Mouse (Mus musculus) MEL (cell line): ENCODE results near the gene Prickle4. TPM values are rescaled to one million over a fixed set of nuclear protein-coding genes. Genes with fewer than 3 reads are reported as not detected.
A peak's percentile ranks its signal among the peaks of the same experiment; 100 is the strongest.

Experiments
- DNase-seq: peaks from one replicate; pipeline ENCODE4 v3.0.0; 2011; ENCODE audit warnings: low read depth, low spot score
- H3K27ac ChIP-seq: 2 replicates; pipeline ENCODE4 v1.5.1; 2012; ENCODE audit warnings: low read depth, mild to moderate bottlenecking, control low read depth, low read length, moderate library complexity; ENCODE audit not compliant: control insufficient read depth
- H3K27me3 ChIP-seq, 2 experiments: fragments of 150-350 bp in 1 of 2; sonication (generic) in 1 of 2; 2 replicates each; pipeline ENCODE4 v1.6.1; 2012; ENCODE audit warnings: low read length in 2 of 2, mild to moderate bottlenecking in 2 of 2, improper control_type of control experiment in 1 of 2, moderate library complexity in 1 of 2; ENCODE audit not compliant: insufficient read depth in 2 of 2, control insufficient read depth in 1 of 2
- H3K36me3 ChIP-seq, 2 experiments: 2 replicates each; pipeline ENCODE4 v1.6.1; 2012 to 2014; ENCODE audit warnings: low read length in 2 of 2, improper control_type of control experiment in 1 of 2, inconsistent platforms in 1 of 2, mild to moderate bottlenecking in 1 of 2; ENCODE audit not compliant: insufficient read depth in 2 of 2, control insufficient read depth in 1 of 2
- H3K4me1 ChIP-seq, 2 experiments: fragments of 150-350 bp in 1 of 2; sonication (generic) in 1 of 2; 2 replicates each; pipeline ENCODE4 v1.6.1; 2012; ENCODE audit warnings: low read length in 2 of 2, improper control_type of control experiment in 1 of 2, mild to moderate bottlenecking in 1 of 2; ENCODE audit not compliant: insufficient read depth in 2 of 2, control insufficient read depth in 1 of 2
- H3K4me3 ChIP-seq, 2 experiments: fragments of 150-350 bp in 1 of 2; sonication (generic) in 1 of 2; 2 replicates each; pipeline ENCODE4 v1.5.1; 2012; ENCODE audit warnings: low read depth in 2 of 2, low read length in 2 of 2, mild to moderate bottlenecking in 2 of 2, moderate library complexity in 2 of 2, control low read depth in 1 of 2, improper control_type of control experiment in 1 of 2; ENCODE audit not compliant: control insufficient read depth in 1 of 2, insufficient read depth in 1 of 2
- H3K79me2 ChIP-seq: 2 replicates; pipeline ENCODE4 v1.6.1; 2012; ENCODE audit warnings: mild to moderate bottlenecking, low read length, moderate library complexity; ENCODE audit not compliant: control insufficient read depth, poor library complexity, insufficient read depth
- H3K9ac ChIP-seq: 2 replicates; pipeline ENCODE4 v1.6.1; 2012; ENCODE audit warnings: low read depth, mild to moderate bottlenecking, control low read depth, low read length, moderate library complexity; ENCODE audit not compliant: control insufficient read depth, poor library complexity, severe bottlenecking
- H3K9me3 ChIP-seq: fragments of 150-350 bp; sonication (generic); replicated peaks from 2 replicates; pipeline ENCODE4 v1.6.1; 2012; ENCODE audit warnings: mild to moderate bottlenecking, low read length, improper control_type of control experiment, moderate library complexity; ENCODE audit not compliant: insufficient read depth
- BHLHE40 ChIP-seq: IDR thresholded peaks from 2 replicates; pipeline ENCODE4 v1.6.1; 2012; ENCODE audit warnings: low read depth, mild to moderate bottlenecking, inconsistent platforms, low read length, improper control_type of control experiment, borderline replicate concordance
- CHD2 ChIP-seq: IDR thresholded peaks from 2 replicates; pipeline ENCODE4 v1.6.1; 2011; ENCODE audit warnings: low read length, improper control_type of control experiment
- CTCF ChIP-seq, 3 experiments: IDR thresholded peaks in 2 of 3; conservative IDR thresholded peaks in 1 of 3; 2 replicates each; pipeline ENCODE4 v1.5.1; 2011 to 2012; ENCODE audit warnings: low read length in 3 of 3, low read depth in 2 of 3, mild to moderate bottlenecking in 2 of 3, improper control_type of control experiment in 1 of 3, inconsistent platforms in 1 of 3, mixed read lengths in 1 of 3, moderate library complexity in 1 of 3; ENCODE audit not compliant: control insufficient read depth in 1 of 3, insufficient read depth in 1 of 3, poor library complexity in 1 of 3, severe bottlenecking in 1 of 3
- E2F4 ChIP-seq: IDR thresholded peaks from 2 replicates; pipeline ENCODE4 v1.6.1; 2011; ENCODE audit warnings: low read depth, low read length, improper control_type of control experiment, borderline replicate concordance
- ELF1 ChIP-seq: IDR thresholded peaks from 2 replicates; pipeline ENCODE4 v1.6.1; 2014; ENCODE audit warnings: low read depth, mild to moderate bottlenecking, inconsistent platforms, low read length, improper control_type of control experiment, moderate library complexity
- EP300 ChIP-seq, 2 experiments: IDR thresholded peaks; 2 replicates each; pipeline ENCODE4 v1.6.1; 2011; ENCODE audit warnings: improper control_type of control experiment in 2 of 2, low read length in 2 of 2, low read depth in 1 of 2, mild to moderate bottlenecking in 1 of 2
- ETS1 ChIP-seq: IDR thresholded peaks from 2 replicates; pipeline ENCODE4 v1.6.1; 2012; ENCODE audit warnings: low read depth, mild to moderate bottlenecking, inconsistent platforms, low read length, improper control_type of control experiment, moderate library complexity
- GABPA ChIP-seq: IDR thresholded peaks from 2 replicates; pipeline ENCODE4 v1.6.1; 2012; ENCODE audit warnings: low read depth, mild to moderate bottlenecking, inconsistent platforms, low read length, improper control_type of control experiment, moderate library complexity
- GATA1 ChIP-seq: IDR thresholded peaks from 2 replicates; pipeline ENCODE4 v1.6.1; 2011; ENCODE audit warnings: low read depth, low read length, improper control_type of control experiment
- HCFC1 ChIP-seq: IDR thresholded peaks from 2 replicates; pipeline ENCODE4 v1.6.1; 2012; ENCODE audit warnings: low read depth, mild to moderate bottlenecking, inconsistent platforms, low read length, improper control_type of control experiment, moderate library complexity
- JUND ChIP-seq: IDR thresholded peaks from 2 replicates; pipeline ENCODE4 v1.6.1; 2011; ENCODE audit warnings: low read depth, mild to moderate bottlenecking, improper control_type of control experiment, low read length
- KAT2A ChIP-seq: conservative IDR thresholded peaks from 2 replicates; pipeline ENCODE4 v1.6.1; 2012; ENCODE audit warnings: low read depth, low read length, improper control_type of control experiment, inconsistent platforms
- MAFK ChIP-seq: IDR thresholded peaks from 2 replicates; pipeline ENCODE4 v1.6.1; 2011; ENCODE audit warnings: low read depth, mild to moderate bottlenecking, low read length, improper control_type of control experiment, borderline replicate concordance
- MAX ChIP-seq: IDR thresholded peaks from 2 replicates; pipeline ENCODE4 v1.6.1; 2011; ENCODE audit warnings: low read length, improper control_type of control experiment
- MAZ ChIP-seq: IDR thresholded peaks from 2 replicates; pipeline ENCODE4 v1.6.1; 2012; ENCODE audit warnings: low read depth, mild to moderate bottlenecking, inconsistent platforms, low read length, improper control_type of control experiment
- MXI1 ChIP-seq: IDR thresholded peaks from 2 replicates; pipeline ENCODE4 v1.6.1; 2011; ENCODE audit warnings: mild to moderate bottlenecking, low read depth, low read length, improper control_type of control experiment
- MYB ChIP-seq: IDR thresholded peaks from 2 replicates; pipeline ENCODE4 v1.6.1; 2011; ENCODE audit warnings: mild to moderate bottlenecking, low read depth, low read length, improper control_type of control experiment
- NELFE ChIP-seq: IDR thresholded peaks from 2 replicates; pipeline ENCODE4 v1.6.1; 2011; ENCODE audit warnings: low read depth, low read length, improper control_type of control experiment
- NRF1 ChIP-seq: IDR thresholded peaks from 2 replicates; pipeline ENCODE4 v1.6.1; 2014; ENCODE audit warnings: low read depth, mild to moderate bottlenecking, inconsistent platforms, low read length, improper control_type of control experiment, moderate library complexity; ENCODE audit not compliant: poor library complexity, insufficient read depth, severe bottlenecking
- POLR2A ChIP-seq, 2 experiments: IDR thresholded peaks; 2 replicates each; pipeline ENCODE4 v1.6.1; 2011 to 2012; ENCODE audit warnings: low read length in 2 of 2, mild to moderate bottlenecking in 2 of 2, control low read depth in 1 of 2, improper control_type of control experiment in 1 of 2, low read depth in 1 of 2, moderate library complexity in 1 of 2; ENCODE audit not compliant: control insufficient read depth in 1 of 2, insufficient read depth in 1 of 2, poor library complexity in 1 of 2
- POLR2AphosphoS5 ChIP-seq: IDR thresholded peaks from 2 replicates; pipeline ENCODE4 v1.6.1; 2012; ENCODE audit warnings: low read depth, borderline replicate concordance, mild to moderate bottlenecking, inconsistent platforms, low read length, moderate library complexity, mixed read lengths
- RAD21 ChIP-seq: IDR thresholded peaks from 2 replicates; pipeline ENCODE4 v1.6.1; 2011; ENCODE audit warnings: mild to moderate bottlenecking, low read depth, low read length, improper control_type of control experiment
- RCOR1 ChIP-seq: IDR thresholded peaks from 2 replicates; pipeline ENCODE4 v1.6.1; 2012; ENCODE audit warnings: low read depth, mild to moderate bottlenecking, inconsistent platforms, low read length, improper control_type of control experiment
- SIN3A ChIP-seq: IDR thresholded peaks from 2 replicates; pipeline ENCODE4 v1.6.1; 2012; ENCODE audit warnings: low read length, improper control_type of control experiment, inconsistent platforms
- SMC3 ChIP-seq: IDR thresholded peaks from 2 replicates; pipeline ENCODE4 v1.6.1; 2011; ENCODE audit warnings: low read depth, low read length, improper control_type of control experiment
- TAL1 ChIP-seq: IDR thresholded peaks from 2 replicates; pipeline ENCODE4 v1.6.1; 2012; ENCODE audit warnings: mild to moderate bottlenecking, inconsistent platforms, low read length, moderate library complexity, mixed read lengths
- TBP ChIP-seq: IDR thresholded peaks from 2 replicates; pipeline ENCODE4 v1.8.0; 2011; ENCODE audit warnings: low read depth, low read length, improper control_type of control experiment
- TCF12 ChIP-seq: IDR thresholded peaks from 2 replicates; pipeline ENCODE4 v1.6.1; 2014; ENCODE audit warnings: low read depth, mild to moderate bottlenecking, inconsistent platforms, low read length, improper control_type of control experiment, moderate library complexity
- UBTF ChIP-seq: IDR thresholded peaks from 2 replicates; pipeline ENCODE4 v1.6.1; 2012; ENCODE audit warnings: low read depth, mild to moderate bottlenecking, inconsistent platforms, low read length, improper control_type of control experiment, moderate library complexity, borderline replicate concordance; ENCODE audit not compliant: insufficient read depth
- USF1 ChIP-seq: IDR thresholded peaks from 2 replicates; pipeline ENCODE4 v1.6.1; 2014; ENCODE audit warnings: low read depth, mild to moderate bottlenecking, inconsistent platforms, low read length, improper control_type of control experiment, moderate library complexity
- USF2 ChIP-seq, 2 experiments: IDR thresholded peaks; 2 replicates each; pipeline ENCODE4 v1.6.1; 2011 to 2012; ENCODE audit warnings: improper control_type of control experiment in 2 of 2, low read length in 2 of 2, borderline replicate concordance in 1 of 2, inconsistent platforms in 1 of 2, low read depth in 1 of 2, mild to moderate bottlenecking in 1 of 2; ENCODE audit not compliant: insufficient read depth in 1 of 2
- ZC3H11A ChIP-seq: IDR thresholded peaks from 2 replicates; pipeline ENCODE4 v1.6.1; 2012; ENCODE audit warnings: low read depth, mild to moderate bottlenecking, inconsistent platforms, low read length, improper control_type of control experiment
- ZKSCAN1 ChIP-seq: IDR thresholded peaks from 2 replicates; pipeline ENCODE4 v1.6.1; 2012; ENCODE audit warnings: low read depth, mild to moderate bottlenecking, inconsistent platforms, low read length, improper control_type of control experiment, moderate library complexity
- ZMIZ1 ChIP-seq: IDR thresholded peaks from 2 replicates; pipeline ENCODE4 v1.6.1; 2012; ENCODE audit warnings: low read depth, mild to moderate bottlenecking, inconsistent platforms, low read length, improper control_type of control experiment, moderate library complexity
- ZNF384 ChIP-seq: IDR thresholded peaks from 2 replicates; pipeline ENCODE4 v1.6.1; 2012; ENCODE audit warnings: low read depth, mild to moderate bottlenecking, inconsistent platforms, low read length, improper control_type of control experiment
- polyA plus RNA-seq, 2 experiments: library from polyadenylated mRNA; stranded (reverse) in 1 of 2; unstranded in 1 of 2; fragments of >175 nt in 1 of 2; fragments of >200 nt in 1 of 2; gene quantifications; 2 replicates each; pipeline versions ENCODE4 v1.2.1 to v1.2.4; 2012; ENCODE audit warnings: low replicate concordance in 2 of 2, low read depth in 1 of 2; ENCODE audit not compliant: insufficient read length in 2 of 2, insufficient read depth in 1 of 2, missing spikeins in 1 of 2
- total RNA-seq: library from RNA; depleted of rRNA; stranded (reverse); fragments of 300-350 nt; gene quantifications from 2 replicates; pipeline ENCODE4 v1.2.3, GENCODE M21; 2012; rRNA removed

Gene Prickle4
- total RNA-seq (0.23 TPM in 1 of 2 replicates, not detected in the other), polyA plus RNA-seq (1 to 10 TPM in 1 of 2 experiments, not detected in 1; 4.3 TPM)

GRCm38 (mm10) chr17:47694503-47695336, at the start of gene Prickle4:
Gene Prickle4, minus strand, starts transcription at chr17:47694736.
- H3K9ac ChIP-seq: peak within 1 kb of the TSS; percentile 84
- no peaks in the 10 kb centered on the region; the same call in 1 of the 2 replicates for H3K79me2 ChIP-seq
- peak within 1 kb of the TSS; percentile 53 to 88 for H3K4me3 ChIP-seq
- H3K9me3 ChIP-seq: no peaks in the 10 kb centered on the region
- H3K27me3 ChIP-seq: no peaks in the 10 kb centered on the region
- 0 out of 4 replicates have a peak, but pooled peaks cover 0 to 2% of the 10 kb centered on the region in 2 experiments for H3K36me3 ChIP-seq
- H3K27ac ChIP-seq: no peak within 1 kb of the TSS
- DNase-seq: peak; percentile 92
- peaks cover 0 to 10% of the 10 kb centered on the region in 2 experiments; a peak in 2 of 4 replicates for H3K4me1 ChIP-seq
- TF ChIP-seq SMC3: peak; percentile 73
- TF ChIP-seq ZNF384: no peak
- TF ChIP-seq TBP: no peak
- TF ChIP-seq USF1: no peak
- TF ChIP-seq EP300 (IDR thresholded peaks at IDR 0.05; ENCODE audit: low read depth in 1 of 2, low read length in 2 of 2): no peak
- TF ChIP-seq MAZ: peak; percentile 74; the same call in 1 of the 2 replicates
- TF ChIP-seq ZC3H11A: peak; percentile 39; the same call in 1 of the 2 replicates
- TF ChIP-seq RAD21: peak; percentile 63
- TF ChIP-seq HCFC1: peak; percentile 78
- no peak for TF ChIP-seq TAL1
- TF ChIP-seq MAX: no peak
- TF ChIP-seq NRF1: peak; percentile 71
- TF ChIP-seq NELFE: 0 out of 2 replicates have a peak, but pooled peaks have one; percentile 26
- TF ChIP-seq SIN3A: peak; percentile 53; the same call in 1 of the 2 replicates
- no peak for TF ChIP-seq MYB
- TF ChIP-seq TCF12: no peak
- TF ChIP-seq JUND: no peak
- TF ChIP-seq MXI1: no peak
- no peak for TF ChIP-seq GABPA
- TF ChIP-seq KAT2A: no peak; the same call in 1 of the 2 replicates
- TF ChIP-seq CHD2: no peak
- no peak for TF ChIP-seq GATA1
- TF ChIP-seq USF2 (IDR thresholded peaks at IDR 0.05; ENCODE audit: borderline replicate concordance in 1 of 2, insufficient read depth in 1 of 2, low read depth in 1 of 2, low read length in 2 of 2): no peak
- TF ChIP-seq ETS1: no peak
- no peak for TF ChIP-seq E2F4
- no peak for TF ChIP-seq MAFK
- no peak for TF ChIP-seq ZMIZ1
- TF ChIP-seq ZKSCAN1: no peak
- no peak for TF ChIP-seq BHLHE40
- TF ChIP-seq ELF1: no peak
- no peak for TF ChIP-seq POLR2AphosphoS5
- no peak for TF ChIP-seq UBTF
- TF ChIP-seq POLR2A (IDR thresholded peaks at IDR 0.05; ENCODE audit: control insufficient read depth in 1 of 2, insufficient read depth in 1 of 2, low read depth in 1 of 2, low read length in 2 of 2, poor library complexity in 1 of 2): peak; percentile 41 to 57; a peak in 2 of 4 replicates
- TF ChIP-seq CTCF (IDR thresholded peaks at IDR 0.05 in 2 of 3, conservative IDR thresholded peaks at IDR 0.05 in 1 of 3; ENCODE audit: control insufficient read depth in 1 of 3, insufficient read depth in 1 of 3, low read depth in 2 of 3, low read length in 3 of 3, poor library complexity in 1 of 3, severe bottlenecking in 1 of 3): peak; percentile 26 to 94 (median 83); a peak in 5 of 6 replicates
- no peak for TF ChIP-seq RCOR1
